ENCODE assay signal across 8 mouse cellular contexts in genomic region chr12:78906707-78907162, GRCm38 (mm10). TPM values are rescaled to one million over a fixed set of nuclear protein-coding genes. Genes with fewer than 3 reads are reported as not detected.
DNase-seq lines count a peak whose midpoint lies in the region; ATAC-seq and TF ChIP-seq lines count a peak whose summit lies in the region.

Plek2 (minus strand) TSS chr12:78906964.

- DNase-seq in A20 (ENCODE audit: low read depth, low spot score): peak; percentile 71
- DNase-seq in adrenal gland, adult 2 months: peak; percentile 84
- peak; percentile 74 for DNase-seq in embryonic facial prominence, embryonic 10.5 days (ENCODE audit: low spot score)
- peak; percentile 19 for DNase-seq in heart, postnatal 0 days (ENCODE audit: low spot score)
- DNase-seq in kidney, postnatal 36 days: peak; percentile 79 to 92
- DNase-seq in spleen, adult 18-20 months: peak; percentile 40 to 59
- no peak for DNase-seq in layer of hippocampus, adult 18-20 months (ENCODE audit: low spot score in 2 of 2)

- no peaks in the 10 kb centered on the region for H3K36me3 ChIP-seq in embryonic facial prominence, embryonic 10.5 days (replicated peaks)
- no peaks in the 10 kb centered on the region for H3K36me3 ChIP-seq in heart, postnatal 0 days (replicated peaks; ENCODE audit: control insufficient read depth, insufficient read depth, low read length)

- 3% methylated on average over 38 of the region's 38 CpGs for WGBS in embryonic facial prominence, embryonic 10.5 days
- WGBS in heart, postnatal 0 days: 5% methylated on average over 34 of the region's 38 CpGs

- H3K9ac ChIP-seq in heart, postnatal 0 days (replicated peaks; ENCODE audit: low read depth, low read length): no peak within 1 kb of the TSS; the same call in 1 of the 2 replicates

- H3K4me2 ChIP-seq in heart, postnatal 0 days (ENCODE audit: low read depth, low read length): peak within 1 kb of the TSS; percentile 76

- ATAC-seq in heart, postnatal 0 days (ENCODE audit: insufficient read depth, low read depth): no peak
- ATAC-seq in megakaryocyte progenitor cell, adult 5-6 weeks (replicated peaks; ENCODE audit: poor library complexity): peak; percentile 69

- TF ChIP-seq CTCF in heart, postnatal 0 days (IDR thresholded peaks at IDR 0.05; ENCODE audit: low read depth): peak; percentile 26; the same call in 1 of the 2 replicates

- H3K27ac ChIP-seq in embryonic facial prominence, embryonic 10.5 days (replicated peaks): peak within 1 kb of the TSS; percentile 35; the same call in 1 of the 2 replicates
- no peak within 1 kb of the TSS for H3K27ac ChIP-seq in heart, postnatal 0 days (ENCODE audit: low read depth)

- peak within 1 kb of the TSS; percentile 63 for H3K4me3 ChIP-seq in embryonic facial prominence, embryonic 10.5 days
- H3K4me3 ChIP-seq in heart, postnatal 0 days (ENCODE audit: low read depth, low read length): peak within 1 kb of the TSS; percentile 44

- peaks cover 21% of the 10 kb centered on the region for H3K4me1 ChIP-seq in embryonic facial prominence, embryonic 10.5 days
- H3K4me1 ChIP-seq in heart, postnatal 0 days (ENCODE audit: control insufficient read depth, insufficient read depth): peaks cover 8% of the 10 kb centered on the region

- H3K27me3 ChIP-seq in embryonic facial prominence, embryonic 10.5 days (replicated peaks; ENCODE audit: low read depth, poor library complexity, severe bottlenecking): peaks cover 74% of the 10 kb centered on the region
- peaks cover 17% of the 10 kb centered on the region; the same call in 1 of the 2 replicates for H3K27me3 ChIP-seq in heart, postnatal 0 days (ENCODE audit: control insufficient read depth, insufficient read depth, low read length)

- H3K9me3 ChIP-seq in embryonic facial prominence, embryonic 10.5 days: no peaks in the 10 kb centered on the region; the same call in 1 of the 2 replicates
- no peaks in the 10 kb centered on the region; the same call in 1 of the 2 replicates for H3K9me3 ChIP-seq in heart, postnatal 0 days (replicated peaks; ENCODE audit: control insufficient read depth, low read length)

- no peak for TF ChIP-seq EP300 in heart, postnatal 0 days (IDR thresholded peaks at IDR 0.05; ENCODE audit: low read depth)

RNA-seq across cellular contexts. Expression of gene Plek2, which starts in this region (rescaled TPM):
- total RNA-seq in adrenal gland, adult 2 months (2021): under 1 TPM; 0.23 to 0.41 TPM
- polyA plus RNA-seq in adrenal gland, adult 2 months (2012; rRNA removed): not detected in 2 replicates
- polyA plus RNA-seq in embryonic facial prominence, embryonic 10.5 days (2016; fragmentation: Nextera tagmentation; extraction: Ambion mirVana): 2.1 and 3.2 TPM in 2 replicates
- 2.2 and 3.2 TPM in 2 replicates for total RNA-seq in heart, postnatal 0 days (2014; rRNA removed; ENCODE audit: low replicate concordance)
- polyA plus RNA-seq in heart, postnatal 0 days (2015; fragmentation: Nextera tagmentation; extraction: Ambion mirVana): 0.70 and 0.75 TPM in 2 replicates
- not detected in 2 replicates for total RNA-seq in megakaryocyte progenitor cell, adult 5-6 weeks (2015)
- total RNA-seq in megakaryocyte progenitor cell, adult 5-6 weeks (2017): not detected in 2 replicates
- total RNA-seq in layer of hippocampus, adult 18-20 months (2021): under 1 TPM; 0.27 to 0.33 TPM

Comparison
In these comparisons a context has a peak if more than half of its experiments do, and no peak if none do; other contexts are left out.
1. Peak in DNase-seq in adrenal gland, adult 2 months; RNA of the gene not detected or under 1 TPM.
2. Peak in ATAC-seq in megakaryocyte progenitor cell, adult 5-6 weeks; RNA of the gene not detected or under 1 TPM.
3. DNase-seq: peak in A20 (single experiment), embryonic facial prominence, embryonic 10.5 days (single experiment), heart, postnatal 0 days (single experiment), kidney, postnatal 36 days (2 of 2) and spleen, adult 18-20 months (2 of 2); none in layer of hippocampus, adult 18-20 months (0 of 2).